Mouse (Mus musculus) midbrain, embryonic 14.5 days (tissue): ENCODE measurements around the gene Sumf1. TPM values are rescaled to one million over a fixed set of nuclear protein-coding genes. Genes with fewer than 3 reads are reported as not detected.
A peak's percentile ranks its signal among the peaks of the same experiment; 100 is the strongest.

ENCODE experiments used
- ATAC-seq: fragments of 200-750 bp; cut with Nextera tagmentation; 2 replicates; pipeline ENCODE4 v1.8.0; 2017; ENCODE audit warnings: moderate number of reproducible peaks, moderate library complexity; ENCODE audit not compliant: low FRiP score, low TSS enrichment
- DNase-seq: peaks from one replicate; pipeline ENCODE4 v3.0.0-alpha.2; 2015
- H3K27ac ChIP-seq: fragments of 300-500 bp; sonication (generic); replicated peaks from 2 replicates; pipeline ENCODE4 v1.5.1; 2014; ENCODE audit warnings: mild to moderate bottlenecking, low read depth, low read length, moderate library complexity
- H3K27me3 ChIP-seq: fragments of 300-500 bp; sonication (generic); 2 replicates; pipeline ENCODE4 v1.6.1; 2014; ENCODE audit warnings: low read length, control low read depth, mixed read lengths; ENCODE audit not compliant: control insufficient read depth, insufficient read depth
- H3K36me3 ChIP-seq: fragments of 300-500 bp; sonication (generic); 2 replicates; pipeline ENCODE4 v1.6.1; 2014; ENCODE audit warnings: low read length, control low read depth; ENCODE audit not compliant: control insufficient read depth, insufficient read depth
- H3K4me1 ChIP-seq: fragments of 300-500 bp; sonication (generic); 2 replicates; pipeline ENCODE4 v1.6.1; 2014; ENCODE audit warnings: mild to moderate bottlenecking, antibody characterized with exemption, low read length, control low read depth; ENCODE audit not compliant: control insufficient read depth, insufficient read depth
- H3K4me2 ChIP-seq: fragments of 300-500 bp; sonication (generic); 2 replicates; pipeline ENCODE4 v1.6.1; 2014; ENCODE audit warnings: mild to moderate bottlenecking, low read length, moderate library complexity
- H3K4me3 ChIP-seq: fragments of 300-500 bp; sonication (generic); replicated peaks from 2 replicates; pipeline ENCODE4 v1.5.1; 2014; ENCODE audit warnings: low read depth, low read length
- H3K9ac ChIP-seq: fragments of 300-500 bp; sonication (generic); replicated peaks from 2 replicates; pipeline ENCODE4 v1.6.1; 2014; ENCODE audit warnings: mild to moderate bottlenecking, low read length, moderate library complexity
- H3K9me3 ChIP-seq: fragments of 300-500 bp; sonication (generic); 2 replicates; pipeline ENCODE4 v1.6.1; 2016; ENCODE audit warnings: low read length, control low read depth, mixed read lengths; ENCODE audit not compliant: control insufficient read depth
- WGBS: fragments of 180-500 bp; shearing (Covaris S2); extraction: QIAGEN DNeasy Blood & Tissue Kit; methylation state at CpG from one replicate; pipeline ENCODE4 v1.1.7; 2014; 5-methylcytosine and 5-hydroxymethylcytosine counted together
- polyA plus RNA-seq: library from polyadenylated mRNA; unstranded; fragments of >200 nt; fragmentation: Nextera tagmentation; extraction: Ambion mirVana; gene quantifications from 2 replicates; pipeline ENCODE4 v1.2.1, GENCODE M21; 2014

The Sumf1 gene
- polyA plus RNA-seq, 1 experiment from 2014 or later: 10.9 TPM

GRCm38 (mm10) chr6:108101936-108102830, 83.2 kb downstream of the Sumf1 start:
- Histone ChIP-seq H3K4me1 (no peaks in the 10 kb centered on the region), H3K27ac (no peak overlapping the region), H3K4me2 (no peak overlapping the region), H3K9ac (no peak overlapping the region), H3K9me3 (no peaks in the 10 kb centered on the region), H3K36me3 (no peaks in the 10 kb centered on the region), H3K4me3 (no peak overlapping the region), H3K27me3 (no peaks in the 10 kb centered on the region)
- WGBS: 88% methylated on average over 10 of the region's 10 CpGs
- DNase-seq (peak; percentile 15), ATAC-seq (no peak)

GRCm38 (mm10) chr6:108098846-108099217, 86.5 kb downstream of the Sumf1 start:
- H3K27ac ChIP-seq: no peak overlapping the region
- no peak for ATAC-seq
- no peaks in the 10 kb centered on the region for H3K4me1 ChIP-seq
- 28% methylated on average over 3 of the region's 3 CpGs for WGBS
- no peaks in the 10 kb centered on the region for H3K36me3 ChIP-seq
- peak; percentile 3 for DNase-seq
- no peak overlapping the region for H3K9ac ChIP-seq
- H3K9me3 ChIP-seq: no peaks in the 10 kb centered on the region
- H3K27me3 ChIP-seq: no peaks in the 10 kb centered on the region
- no peak overlapping the region for H3K4me2 ChIP-seq
- H3K4me3 ChIP-seq: no peak overlapping the region

GRCm38 (mm10) chr6:108098171-108098845, 87.1 kb downstream of the Sumf1 start:
- DNase-seq (peak; percentile 91), ATAC-seq (peak; percentile 70)
- Histone ChIP-seq H3K9ac (no peak overlapping the region), H3K27me3 (no peaks in the 10 kb centered on the region), H3K9me3 (no peaks in the 10 kb centered on the region), H3K27ac (no peak overlapping the region), H3K4me1 (no peaks in the 10 kb centered on the region), H3K4me3 (no peak overlapping the region), H3K36me3 (no peaks in the 10 kb centered on the region), H3K4me2 (no peak overlapping the region)
- 15% methylated on average over 9 of the region's 9 CpGs for WGBS

- DNase-seq (no peak), ATAC-seq (no peak)
- H3K27me3 ChIP-seq: no peaks in the 10 kb centered on the region
- H3K4me3 ChIP-seq: no peak overlapping the region
- H3K9ac ChIP-seq: no peak overlapping the region
- H3K36me3 ChIP-seq: no peaks in the 10 kb centered on the region
- H3K4me2 ChIP-seq: no peak overlapping the region
- H3K9me3 ChIP-seq: no peaks in the 10 kb centered on the region
- no peak overlapping the region for H3K27ac ChIP-seq
- 79% methylated on average over 5 of the region's 5 CpGs for WGBS
- H3K4me1 ChIP-seq: no peaks in the 10 kb centered on the region
These were observed 89.9 kb downstream of the Sumf1 start for GRCm38 (mm10) chr6:108095445-108095844.

GRCm38 (mm10) chr6:108093449-108093848, 91.9 kb downstream of the Sumf1 start:
- 76% methylated on average over 3 of the region's 3 CpGs for WGBS
- DNase-seq (no peak), ATAC-seq (no peak)
- H3K4me3 ChIP-seq: no peak overlapping the region
- no peak overlapping the region for H3K9ac ChIP-seq
- H3K27ac ChIP-seq: no peak overlapping the region
- H3K27me3 ChIP-seq: no peaks in the 10 kb centered on the region
- H3K36me3 ChIP-seq: no peaks in the 10 kb centered on the region
- H3K4me1 ChIP-seq: no peaks in the 10 kb centered on the region
- no peak overlapping the region for H3K4me2 ChIP-seq
- H3K9me3 ChIP-seq: no peaks in the 10 kb centered on the region

- 85% methylated on average over 3 of the region's 3 CpGs for WGBS
- Histone ChIP-seq H3K9ac (no peak overlapping the region), H3K4me1 (no peaks in the 10 kb centered on the region), H3K27me3 (no peaks in the 10 kb centered on the region), H3K36me3 (no peaks in the 10 kb centered on the region), H3K4me2 (no peak overlapping the region), H3K4me3 (no peak overlapping the region), H3K9me3 (no peaks in the 10 kb centered on the region), H3K27ac (no peak overlapping the region)
- no peak for ATAC-seq
- DNase-seq: no peak
These were observed 92.7 kb downstream of the Sumf1 start for GRCm38 (mm10) chr6:108092646-108093045.

- DNase-seq: no peak
These were observed 94.1 kb downstream of the Sumf1 start for GRCm38 (mm10) chr6:108091296-108091695.

GRCm38 (mm10) chr6:108075857-108076256, 109.5 kb downstream of the Sumf1 start:
- no peak for DNase-seq
- H3K9ac ChIP-seq: no peak overlapping the region
- peaks cover 5% of the 10 kb centered on the region; the same call in 1 of the 2 replicates for H3K9me3 ChIP-seq
- no peak for ATAC-seq
- H3K4me3 ChIP-seq: no peak overlapping the region
- H3K4me1 ChIP-seq: no peaks in the 10 kb centered on the region
- H3K27ac ChIP-seq: no peak overlapping the region
- no peak overlapping the region for H3K4me2 ChIP-seq
- H3K36me3 ChIP-seq: peaks cover 11% of the 10 kb centered on the region; the same call in 1 of the 2 replicates
- 97% methylated on average over 7 of the region's 7 CpGs for WGBS
- H3K27me3 ChIP-seq: no peaks in the 10 kb centered on the region

More at GRCm38 (mm10) chr6:108091296-108091695, 94.1 kb downstream of the Sumf1 start:
- 83% methylated on average over 1 of the region's 1 CpGs for WGBS
- no peak overlapping the region for H3K4me3 ChIP-seq
- no peaks in the 10 kb centered on the region for H3K9me3 ChIP-seq
- no peaks in the 10 kb centered on the region for H3K27me3 ChIP-seq
- ATAC-seq: no peak
- H3K36me3 ChIP-seq: no peaks in the 10 kb centered on the region
- H3K4me1 ChIP-seq: no peaks in the 10 kb centered on the region
- no peak overlapping the region for H3K9ac ChIP-seq
- H3K27ac ChIP-seq: no peak overlapping the region
- H3K4me2 ChIP-seq: no peak overlapping the region
